8 mouse cellular contexts compared by ENCODE assay signal in the genomic region with DNA sequence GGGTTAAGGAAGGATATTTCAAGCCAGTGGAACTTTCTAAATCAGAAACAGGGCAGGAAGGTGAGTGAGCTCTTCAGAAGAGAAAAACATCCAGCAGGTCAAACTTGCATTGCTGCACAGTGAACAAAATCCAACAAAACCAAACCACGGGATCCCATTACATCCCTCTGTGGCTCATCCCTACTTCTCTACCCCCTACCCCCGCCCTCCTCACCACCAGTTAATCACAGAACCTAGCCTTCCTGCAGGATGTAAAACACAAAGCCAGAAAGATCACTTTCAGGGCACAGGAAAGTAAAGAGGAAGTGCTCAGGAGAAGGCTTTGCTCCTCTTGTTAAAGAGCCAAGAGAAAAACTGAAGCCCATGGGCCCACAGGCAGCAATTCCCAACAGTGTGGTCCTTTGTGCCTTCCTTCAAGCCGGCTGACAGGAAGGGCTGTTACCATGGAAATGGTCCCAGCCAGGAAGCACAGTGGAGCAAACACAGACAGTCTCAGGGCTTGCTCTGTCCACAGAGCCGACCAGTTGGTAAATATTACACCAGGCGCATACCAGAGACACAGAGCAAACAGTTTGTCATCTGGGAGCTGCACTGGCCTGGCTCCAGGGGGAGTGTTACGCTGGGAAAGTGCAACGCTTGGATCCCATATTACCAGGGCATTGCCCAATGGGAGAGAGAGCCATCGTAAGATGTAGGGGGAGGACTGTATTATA.
DNase-seq lines count a peak whose midpoint lies in the region; ATAC-seq and TF ChIP-seq lines count a peak whose summit lies in the region.

No protein-coding gene starts in this region.

- 0 out of 2 replicates have a peak overlapping the region, but pooled peaks have one; percentile 16 for H3K27ac ChIP-seq in embryonic facial prominence, embryonic 11.5 days (replicated peaks; ENCODE audit: low read depth, low read length)
- H3K27ac ChIP-seq in heart, embryonic 10.5 days = peak overlapping the region; percentile 59; the same call in 1 of the 2 replicates
- H3K27ac ChIP-seq in lung, embryonic 14.5 days (ENCODE audit: low read depth) = peak overlapping the region; percentile 94

- peak; percentile 32 to 56 for DNase-seq in frontal cortex, postnatal 10 days (ENCODE audit: low spot score in 2 of 2)
- no peak for DNase-seq in frontal cortex, adult 2 months (ENCODE audit: extremely low spot score in 1 of 2, low spot score in 1 of 2)
- DNase-seq in embryonic facial prominence, embryonic 11.5 days (ENCODE audit: low spot score) = peak; percentile 73
- peak; percentile 83 for DNase-seq in heart, embryonic 10.5 days (ENCODE audit: low spot score)
- DNase-seq in kidney, adult 8-10 months = peak; percentile 67 to 83
- DNase-seq in lung, embryonic 14.5 days = peak; percentile 92
- peak; percentile 58 for DNase-seq in skeletal muscle tissue, adult 2 months (ENCODE audit: low read depth, low spot score)

- no peaks in the 10 kb centered on the region for H3K36me3 ChIP-seq in embryonic facial prominence, embryonic 11.5 days (replicated peaks; ENCODE audit: control insufficient read depth, insufficient read depth, low read depth, low read length)
- no peaks in the 10 kb centered on the region for H3K36me3 ChIP-seq in heart, embryonic 10.5 days
- no peaks in the 10 kb centered on the region for H3K36me3 ChIP-seq in lung, embryonic 14.5 days (ENCODE audit: insufficient read depth)

- no peak overlapping the region for H3K9ac ChIP-seq in embryonic facial prominence, embryonic 11.5 days (replicated peaks; ENCODE audit: low read length)
- no peak overlapping the region for H3K9ac ChIP-seq in lung, embryonic 14.5 days

- H3K4me3 ChIP-seq in embryonic facial prominence, embryonic 11.5 days (ENCODE audit: low read depth, low read length) = no peak overlapping the region
- no peak overlapping the region for H3K4me3 ChIP-seq in heart, embryonic 10.5 days
- no peak overlapping the region for H3K4me3 ChIP-seq in lung, embryonic 14.5 days (ENCODE audit: low read depth, low read length)

- H3K4me2 ChIP-seq in embryonic facial prominence, embryonic 11.5 days (ENCODE audit: low read depth, low read length) = no peak overlapping the region
- 0 out of 2 replicates have a peak overlapping the region, but pooled peaks have one; percentile 10 for H3K4me2 ChIP-seq in lung, embryonic 14.5 days

- H3K27me3 ChIP-seq in embryonic facial prominence, embryonic 11.5 days (ENCODE audit: control insufficient read depth, insufficient read depth, low read length) = no peaks in the 10 kb centered on the region
- H3K27me3 ChIP-seq in heart, embryonic 10.5 days (ENCODE audit: insufficient read depth, poor library complexity, severe bottlenecking) = 0 out of 2 replicates have a peak, but pooled peaks cover 6% of the 10 kb centered on the region
- no peaks in the 10 kb centered on the region for H3K27me3 ChIP-seq in lung, embryonic 14.5 days (ENCODE audit: insufficient read depth, low read length)

- peaks cover 3% of the 10 kb centered on the region; the same call in 1 of the 2 replicates for H3K4me1 ChIP-seq in embryonic facial prominence, embryonic 11.5 days (ENCODE audit: control insufficient read depth, insufficient read depth, low read length)
- H3K4me1 ChIP-seq in heart, embryonic 10.5 days = peaks cover 6% of the 10 kb centered on the region; the same call in 1 of the 2 replicates
- peaks cover 8% of the 10 kb centered on the region; the same call in 1 of the 2 replicates for H3K4me1 ChIP-seq in lung, embryonic 14.5 days (ENCODE audit: insufficient read depth)

- peak; percentile 84 for ATAC-seq in embryonic facial prominence, embryonic 11.5 days (replicated peaks; ENCODE audit: insufficient number of reproducible peaks, low FRiP score, low TSS enrichment, low read depth)
- peak; percentile 99 for ATAC-seq in lung, embryonic 14.5 days (ENCODE audit: insufficient read depth)
- no peak for ATAC-seq in erythroid progenitor cell, adult 5-6 weeks (replicated peaks; ENCODE audit: low FRiP score, poor library complexity, severe bottlenecking)

- H3K9me3 ChIP-seq in embryonic facial prominence, embryonic 11.5 days (replicated peaks; ENCODE audit: control insufficient read depth, low read length) = no peaks in the 10 kb centered on the region
- H3K9me3 ChIP-seq in heart, embryonic 10.5 days = no peaks in the 10 kb centered on the region
- no peaks in the 10 kb centered on the region for H3K9me3 ChIP-seq in lung, embryonic 14.5 days (ENCODE audit: low read depth, low read length)

- 19% methylated on average over 8 of the region's 8 CpGs for WGBS in embryonic facial prominence, embryonic 11.5 days
- 52% methylated on average over 8 of the region's 8 CpGs for WGBS in heart, embryonic 10.5 days
- 11% methylated on average over 8 of the region's 8 CpGs for WGBS in lung, embryonic 14.5 days

- peak; percentile 53 for TF ChIP-seq CTCF in lung, embryonic 14.5 days (IDR thresholded peaks at IDR 0.05; ENCODE audit: low read depth)

Comparison
In these comparisons a context has a peak if more than half of its experiments do, and no peak if none do; other contexts are left out.
1. DNase-seq: peak in frontal cortex, postnatal 10 days (2 of 2), embryonic facial prominence, embryonic 11.5 days (single experiment), heart, embryonic 10.5 days (single experiment), kidney, adult 8-10 months (2 of 2), lung, embryonic 14.5 days (single experiment) and skeletal muscle tissue, adult 2 months (single experiment); none in frontal cortex, adult 2 months (0 of 2).
2. H3K27ac ChIP-seq: peak in every context shown above with its lines; median percentile 94 in lung, embryonic 14.5 days; 59 in heart, embryonic 10.5 days; 16 in embryonic facial prominence, embryonic 11.5 days.